Mouse (Mus musculus): Measurements from ENCODE around the gene Nanp.

Nanp gene

DNA sequence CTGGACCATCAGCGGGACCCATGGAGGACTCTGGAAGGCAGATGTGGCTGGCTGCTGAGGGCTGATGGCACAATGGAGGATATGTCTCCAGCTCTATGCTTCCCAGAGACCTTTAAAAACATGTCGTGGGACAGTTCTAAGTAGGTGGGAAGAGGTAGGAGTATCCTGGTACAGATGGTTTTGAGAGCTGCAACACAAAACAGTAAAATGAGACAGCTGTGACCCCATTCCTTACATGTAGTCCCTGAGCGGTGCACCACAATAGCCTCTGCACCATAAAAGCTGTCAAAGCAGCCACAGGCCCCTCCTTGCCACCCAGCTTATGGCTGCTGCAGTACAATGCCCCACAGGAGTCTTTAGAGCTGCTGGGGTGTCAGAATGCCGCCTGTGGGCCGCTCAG is 41.6 kb downstream of the Nanp start:
- no peak for DNase-seq

DNA sequence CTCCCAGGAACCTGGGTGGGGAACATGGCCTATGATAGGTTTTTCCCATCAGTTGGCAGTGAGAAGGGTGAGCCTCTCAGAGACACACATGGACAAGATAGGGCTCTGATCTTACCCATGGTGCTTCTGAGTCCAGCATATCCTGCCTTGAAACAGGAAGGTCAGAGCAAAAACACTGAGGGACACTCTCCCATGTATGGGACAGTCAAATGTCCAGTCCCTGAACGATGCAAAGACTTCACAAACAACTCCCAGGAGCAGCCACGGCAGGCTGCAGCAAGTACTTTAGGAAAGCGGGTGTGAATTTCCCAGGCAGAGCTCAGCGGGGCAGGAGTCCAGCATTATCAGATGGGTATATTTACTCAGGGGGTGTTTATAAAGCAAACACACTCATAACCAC is 43.9 kb downstream of the Nanp start:
- no peak for DNase-seq

DNA sequence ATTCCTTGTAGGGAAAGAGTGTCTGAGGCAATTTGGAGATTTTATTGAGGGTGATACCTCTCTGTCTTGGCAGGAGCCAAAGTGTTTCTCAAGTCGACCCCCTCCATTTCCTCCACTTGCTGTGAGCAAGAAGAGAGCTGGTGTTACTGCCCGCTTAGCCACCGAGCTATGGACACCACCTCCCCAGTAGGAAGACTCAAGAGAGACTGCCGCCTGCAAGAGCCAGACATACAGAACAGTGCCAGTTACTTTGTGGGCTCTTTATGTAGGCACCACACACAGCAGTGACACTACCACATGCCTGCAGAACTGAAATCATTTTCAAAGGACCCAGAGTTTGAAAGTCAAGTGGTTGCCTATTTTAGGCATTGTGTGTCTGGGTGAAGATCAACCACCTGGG is 48.1 kb downstream of the Nanp start:
- no peak for DNase-seq

DNA sequence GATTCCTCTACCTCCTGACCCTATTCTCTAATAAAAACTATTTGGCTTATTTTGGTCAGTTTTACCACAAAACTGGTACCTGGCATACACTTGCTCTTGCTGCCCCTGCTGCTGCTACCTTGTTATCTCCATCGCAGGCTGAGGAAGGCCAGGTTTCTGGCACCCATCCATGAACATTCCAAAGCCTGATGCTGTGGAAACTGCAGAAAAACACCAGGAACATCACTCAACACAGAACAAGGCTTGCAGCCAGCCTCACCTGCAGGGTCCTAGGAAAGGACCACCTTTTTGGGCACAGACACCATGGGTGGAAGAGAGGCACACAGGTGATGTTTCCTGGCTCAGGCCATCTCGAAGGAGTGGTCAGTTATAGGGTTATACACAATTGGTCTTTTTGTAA is 48.7 kb downstream of the Nanp start:
- no peak for DNase-seq

DNA sequence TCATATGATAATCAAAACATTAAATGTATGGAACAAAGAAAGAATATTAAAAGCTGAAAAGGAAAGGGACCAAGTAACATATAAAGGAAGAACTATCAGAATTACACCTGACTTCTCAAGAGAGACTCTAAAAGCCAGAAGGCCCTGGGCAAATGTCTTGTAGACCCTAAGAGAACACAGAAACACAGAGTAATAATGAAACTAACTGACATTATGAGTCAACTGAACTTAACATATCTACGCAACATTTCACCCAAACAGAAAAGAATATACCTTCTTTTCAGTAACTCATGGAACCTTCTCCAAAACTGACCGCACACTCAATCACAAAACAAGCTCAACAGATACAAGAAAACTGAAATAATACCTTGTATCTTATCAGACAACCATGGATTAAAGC is 53.8 kb downstream of the Nanp start:
- DNase-seq = no peak

DNA sequence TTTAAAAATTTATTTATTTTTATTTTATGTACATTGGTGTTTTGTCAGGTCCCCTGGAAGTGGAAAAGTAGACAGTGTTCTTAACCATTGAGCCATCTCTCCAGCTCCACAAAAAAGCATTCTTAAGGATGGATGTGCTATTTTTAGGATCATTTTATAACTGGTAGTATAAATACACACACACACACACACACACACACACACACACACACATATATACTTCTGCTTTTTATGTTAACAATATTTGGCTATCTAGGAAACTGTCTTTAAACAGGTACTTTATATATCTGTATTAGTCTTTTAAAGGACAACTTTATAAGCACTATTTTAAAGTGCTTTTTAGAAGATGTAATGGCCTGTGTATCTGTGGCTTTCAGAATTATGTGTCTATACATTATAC is 57.1 kb downstream of the Nanp start:
- no peak for DNase-seq

DNA sequence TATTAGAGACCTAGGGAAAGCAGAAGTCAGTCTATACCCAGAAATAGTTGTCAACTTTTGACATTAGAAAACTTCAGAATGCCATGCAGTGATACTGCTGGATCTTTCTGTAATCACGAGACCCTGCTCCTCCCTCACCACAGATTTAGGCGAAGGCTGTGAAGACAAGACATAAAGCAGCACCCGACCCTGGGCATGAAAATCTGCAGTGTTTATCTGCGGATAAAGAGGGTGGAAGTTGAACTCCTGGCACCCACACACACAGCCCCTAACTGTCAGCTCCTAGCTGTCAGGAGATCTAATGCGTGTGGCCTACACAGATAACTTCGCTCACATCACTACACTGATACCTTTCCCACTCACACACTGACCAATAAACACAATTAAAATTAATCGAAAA is 57.7 kb downstream of the Nanp start:
- DNase-seq = no peak

DNA sequence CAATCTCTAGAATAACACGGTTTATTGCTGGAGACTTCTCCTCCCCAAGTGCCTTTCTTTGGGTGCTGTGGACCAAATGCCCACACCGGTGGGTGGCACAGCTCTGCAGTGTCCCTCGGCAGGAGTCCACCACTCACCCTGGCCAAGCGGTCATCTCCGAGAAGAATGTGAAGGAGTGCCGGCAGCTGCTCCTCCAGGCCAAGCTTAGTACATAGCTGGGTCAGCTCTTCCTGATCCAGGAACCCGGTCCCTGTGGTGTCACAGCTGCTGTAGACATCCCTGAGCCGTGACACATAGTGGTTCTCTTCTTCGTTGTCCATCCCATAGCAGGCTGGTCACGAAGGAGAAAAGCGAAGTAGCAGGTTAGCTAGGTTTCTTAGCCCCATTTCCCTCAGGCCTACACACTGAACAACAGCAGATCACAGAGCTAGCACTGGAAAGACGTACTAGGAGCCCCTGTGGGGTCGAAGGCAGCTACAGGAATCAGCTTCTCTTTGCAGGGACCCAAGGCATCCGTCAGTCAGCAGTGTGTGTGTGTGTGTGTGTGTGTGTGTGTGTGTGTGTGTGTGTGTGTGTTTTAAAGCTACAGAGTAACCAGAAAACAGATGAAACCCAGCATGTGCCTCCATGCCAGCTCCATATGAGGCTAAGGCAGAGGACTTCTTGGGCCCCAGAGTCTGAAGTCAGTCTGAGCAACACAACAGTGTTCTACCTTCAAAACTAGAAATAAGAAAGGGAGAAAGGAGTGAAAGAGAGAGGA is 59.2 kb downstream of the Nanp start:
- DNase-seq = no peak

Data from cerebellum, adult 9-11 months (tissue).